Mouse (Mus musculus) bone marrow macrophage, adult 2 months (primary cell): ENCODE measurements around the gene Wnt9a.

ENCODE experiments used
- CTCF ChIP-seq: IDR thresholded peaks from 2 replicates; pipeline ENCODE4 v1.5.1; 2012; ENCODE audit warnings: low read depth, mild to moderate bottlenecking, low read length, moderate library complexity
- POLR2A ChIP-seq: IDR thresholded peaks from 2 replicates; pipeline ENCODE4 v1.6.1; 2012; ENCODE audit warnings: mild to moderate bottlenecking, low read depth, low read length, borderline replicate concordance

DNA sequence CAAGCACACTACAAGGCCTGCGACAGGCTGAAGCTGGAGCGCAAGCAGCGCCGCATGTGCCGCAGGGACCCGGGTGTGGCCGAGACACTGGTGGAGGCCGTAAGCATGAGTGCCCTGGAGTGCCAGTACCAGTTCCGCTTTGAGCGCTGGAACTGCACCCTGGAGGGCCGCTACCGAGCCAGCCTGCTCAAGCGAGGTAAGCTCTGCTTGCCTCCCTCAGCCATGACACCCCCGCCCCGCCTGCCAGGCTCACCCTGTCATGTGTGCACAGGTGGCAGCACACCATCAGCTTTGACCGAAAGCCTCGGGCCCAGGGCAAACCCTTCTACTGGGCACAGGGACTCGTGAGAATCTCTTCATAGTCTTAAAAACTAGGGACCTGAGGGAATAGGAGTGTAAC, 20.9 kb downstream of the Wnt9a start:
- TF ChIP-seq CTCF, result no peak
- TF ChIP-seq POLR2A, result no peak
